In the genomic region with DNA sequence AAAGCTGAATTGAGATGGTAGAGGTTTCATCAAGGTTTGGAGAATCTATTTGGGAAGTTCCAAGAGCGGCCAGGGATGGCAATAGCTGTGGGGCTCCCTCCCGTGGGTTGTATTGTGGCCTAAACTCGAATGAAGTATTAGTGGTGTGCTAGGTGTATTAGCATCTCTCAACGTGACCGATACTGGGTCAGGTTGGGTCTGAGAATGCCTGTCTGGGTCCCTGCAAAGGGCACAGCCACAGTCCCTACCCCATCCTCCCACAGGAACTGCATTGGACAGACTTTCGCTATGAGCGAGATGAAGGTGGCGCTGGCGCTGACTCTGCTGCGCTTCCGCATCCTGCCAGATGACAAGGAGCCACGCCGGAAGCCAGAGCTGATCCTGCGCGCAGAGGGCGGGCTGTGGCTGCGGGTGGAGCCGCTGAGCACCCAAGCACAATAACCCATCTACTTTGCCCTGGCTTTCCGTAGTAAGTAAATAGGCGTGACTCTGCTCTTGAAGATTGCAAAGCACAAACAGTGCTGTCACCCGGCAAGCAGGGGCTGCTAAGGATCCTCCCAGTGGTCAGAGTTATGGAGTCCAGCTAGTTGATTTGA, we compare ENCODE assay signal across 8 mouse cellular contexts. TPM values are rescaled to one million over a fixed set of nuclear protein-coding genes. Genes with fewer than 3 reads are reported as not detected.
DNase-seq lines count a peak whose midpoint lies in the region; ATAC-seq lines count a peak whose summit lies in the region.

No protein-coding gene starts in this region.

- no peak overlapping the region for H3K27ac ChIP-seq in hindbrain, embryonic 11.5 days (ENCODE audit: low read depth, low read length)
- no peak overlapping the region for H3K27ac ChIP-seq in midbrain, embryonic 12.5 days (replicated peaks)

- H3K4me3 ChIP-seq in megakaryocyte, embryonic 14.5 days (replicated peaks), result peak overlapping the region; percentile 40
- H3K4me3 ChIP-seq in hindbrain, embryonic 11.5 days (ENCODE audit: low read depth, low read length), result no peak overlapping the region
- no peak overlapping the region for H3K4me3 ChIP-seq in midbrain, embryonic 12.5 days

- no peak for ATAC-seq in megakaryocyte, adult 5-6 weeks (ENCODE audit: poor library complexity, severe bottlenecking)
- no peak for ATAC-seq in hindbrain, embryonic 11.5 days (ENCODE audit: low FRiP score)
- ATAC-seq in midbrain, embryonic 12.5 days (ENCODE audit: low FRiP score, low read depth), result no peak

- peak; percentile 17 for DNase-seq in hindbrain, embryonic 11.5 days (ENCODE audit: low spot score)
- DNase-seq in adipocyte (ENCODE audit: low spot score), result no peak
- DNase-seq in frontal cortex, postnatal 36 days (ENCODE audit: low spot score in 2 of 2), result no peak
- no peak for DNase-seq in left cerebral cortex, adult 18-20 months (ENCODE audit: low spot score in 2 of 2)
- DNase-seq in cerebellum, postnatal 36 days, result no peak

- H3K9me3 ChIP-seq in megakaryocyte, embryonic 14.5 days, result peaks cover 8% of the 10 kb centered on the region; the same call in 1 of the 2 replicates
- no peaks in the 10 kb centered on the region for H3K9me3 ChIP-seq in hindbrain, embryonic 11.5 days (ENCODE audit: control insufficient read depth, low read length)
- H3K9me3 ChIP-seq in midbrain, embryonic 12.5 days, result no peaks in the 10 kb centered on the region

- no peak overlapping the region; the same call in 1 of the 2 replicates for H3K4me2 ChIP-seq in hindbrain, embryonic 11.5 days (replicated peaks; ENCODE audit: low read depth, low read length)
- peak overlapping the region; percentile 38 for H3K4me2 ChIP-seq in midbrain, embryonic 12.5 days (replicated peaks)

- peaks cover 5% of the 10 kb centered on the region; the same call in 1 of the 2 replicates for H3K4me1 ChIP-seq in megakaryocyte, embryonic 14.5 days
- H3K4me1 ChIP-seq in hindbrain, embryonic 11.5 days (replicated peaks; ENCODE audit: control insufficient read depth, insufficient read depth, low read length), result no peaks in the 10 kb centered on the region
- H3K4me1 ChIP-seq in midbrain, embryonic 12.5 days, result no peaks in the 10 kb centered on the region

- H3K36me3 ChIP-seq in megakaryocyte, embryonic 14.5 days (replicated peaks; ENCODE audit: low read length), result no peaks in the 10 kb centered on the region
- H3K36me3 ChIP-seq in hindbrain, embryonic 11.5 days (ENCODE audit: control insufficient read depth, insufficient read depth, low read length), result no peaks in the 10 kb centered on the region
- no peaks in the 10 kb centered on the region for H3K36me3 ChIP-seq in midbrain, embryonic 12.5 days

- H3K27me3 ChIP-seq in megakaryocyte, embryonic 14.5 days (replicated peaks), result peaks cover 7% of the 10 kb centered on the region
- H3K27me3 ChIP-seq in hindbrain, embryonic 11.5 days (ENCODE audit: control insufficient read depth, insufficient read depth, low read length), result no peaks in the 10 kb centered on the region
- H3K27me3 ChIP-seq in midbrain, embryonic 12.5 days, result 0 out of 2 replicates have a peak, but pooled peaks cover 3% of the 10 kb centered on the region

- H3K9ac ChIP-seq in hindbrain, embryonic 11.5 days (ENCODE audit: low read depth, low read length), result no peak overlapping the region
- H3K9ac ChIP-seq in midbrain, embryonic 12.5 days (replicated peaks), result no peak overlapping the region

- 46% methylated on average over 21 of the region's 21 CpGs for WGBS in hindbrain, embryonic 11.5 days
- WGBS in midbrain, embryonic 12.5 days, result 34% methylated on average over 21 of the region's 21 CpGs

RNA-seq across cellular contexts. Expression of a gene that starts 9.3 kb away (rescaled TPM):
- not detected in 2 replicates for polyA plus RNA-seq in megakaryocyte, embryonic 14.5 days (2012; ENCODE audit: insufficient read depth, low replicate concordance)
- total RNA-seq in megakaryocyte, adult 5-6 weeks (2015), result not detected in 2 replicates
- not detected in 2 replicates for total RNA-seq in megakaryocyte, adult 5-6 weeks (2017)
- polyA plus RNA-seq in hindbrain, embryonic 11.5 days (2014; fragmentation: Nextera tagmentation; extraction: Ambion mirVana), result 0.43 and 0.66 TPM in 2 replicates
- polyA plus RNA-seq in midbrain, embryonic 12.5 days (2016; fragmentation: Nextera tagmentation; extraction: Ambion mirVana), result 0.40 and 0.80 TPM in 2 replicates
- 10 to 100 TPM; 16.4 to 21.2 TPM for total RNA-seq in left cerebral cortex, adult 18-20 months (2021)

RNA-seq across cellular contexts. Expression of a gene that starts 17.4 kb away (rescaled TPM):
- polyA plus RNA-seq in megakaryocyte, embryonic 14.5 days (2012; ENCODE audit: insufficient read depth, low replicate concordance), result 0.74 and 22.2 TPM in 2 replicates
- not detected in 2 replicates for total RNA-seq in megakaryocyte, adult 5-6 weeks (2015)
- not detected in 2 replicates for total RNA-seq in megakaryocyte, adult 5-6 weeks (2017)
- not detected in 2 replicates for polyA plus RNA-seq in hindbrain, embryonic 11.5 days (2014; fragmentation: Nextera tagmentation; extraction: Ambion mirVana)
- polyA plus RNA-seq in midbrain, embryonic 12.5 days (2016; fragmentation: Nextera tagmentation; extraction: Ambion mirVana), result not detected in 2 replicates
- total RNA-seq in left cerebral cortex, adult 18-20 months (2021), result not detected

RNA-seq across cellular contexts. Expression of a gene that starts 55.0 kb away (rescaled TPM):
- polyA plus RNA-seq in megakaryocyte, embryonic 14.5 days (2012; ENCODE audit: insufficient read depth, low replicate concordance), result 0.15 TPM in 1 of 2 replicates, not detected in the other
- total RNA-seq in megakaryocyte, adult 5-6 weeks (2015), result not detected in 2 replicates
- total RNA-seq in megakaryocyte, adult 5-6 weeks (2017), result 1.1 TPM in 1 of 2 replicates, not detected in the other
- not detected in 2 replicates for polyA plus RNA-seq in hindbrain, embryonic 11.5 days (2014; fragmentation: Nextera tagmentation; extraction: Ambion mirVana)
- polyA plus RNA-seq in midbrain, embryonic 12.5 days (2016; fragmentation: Nextera tagmentation; extraction: Ambion mirVana), result 1.1 TPM in 1 of 2 replicates, not detected in the other
- not detected for total RNA-seq in left cerebral cortex, adult 18-20 months (2021)
